ENCODE assay signal across 31 mouse cellular contexts in genomic region chr8:56054324-56054723, GRCm38 (mm10).
"Had no signal": no experiment of that assay in that cellular context is flagged by ENCODE, and none has a peak within 500 bp of the region (broad histone marks: within the 10 kb centered on the region; RNA-seq: fewer than 3 reads in every experiment).

No protein-coding gene starts in this region.

- H3K27me3 ChIP-seq: limb, embryonic 12.5 days; limb, embryonic 13.5 days; limb, embryonic 15.5 days; liver, embryonic 12.5 days; liver, embryonic 13.5 days; liver, embryonic 15.5 days; lung, embryonic 15.5 days; megakaryocyte, embryonic 14.5 days; midbrain, embryonic 12.5 days; midbrain, embryonic 13.5 days; midbrain, embryonic 15.5 days; neural tube, embryonic 12.5 days; neural tube, embryonic 13.5 days had no signal

- H3K9ac ChIP-seq: limb, embryonic 12.5 days; limb, embryonic 13.5 days; limb, embryonic 15.5 days; liver, embryonic 12.5 days; liver, embryonic 13.5 days; liver, embryonic 14.5 days; liver, embryonic 15.5 days; liver, postnatal 0 days; lung, embryonic 14.5 days; lung, embryonic 15.5 days; midbrain, embryonic 12.5 days; midbrain, embryonic 13.5 days; midbrain, embryonic 15.5 days; neural tube, embryonic 12.5 days; neural tube, embryonic 13.5 days had no signal

- H3K9me3 ChIP-seq: limb, embryonic 10.5 days; limb, embryonic 12.5 days; limb, embryonic 13.5 days; limb, embryonic 15.5 days; liver, embryonic 12.5 days; liver, embryonic 13.5 days; liver, embryonic 15.5 days; lung, embryonic 15.5 days; megakaryocyte, embryonic 14.5 days; midbrain, embryonic 10.5 days; midbrain, embryonic 12.5 days; midbrain, embryonic 13.5 days; midbrain, embryonic 15.5 days; neural tube, embryonic 12.5 days; neural tube, embryonic 13.5 days had no signal

- H3K4me3 ChIP-seq: limb, embryonic 10.5 days; limb, embryonic 12.5 days; limb, embryonic 13.5 days; limb, embryonic 15.5 days; liver, embryonic 12.5 days; liver, embryonic 13.5 days; liver, embryonic 15.5 days; lung, embryonic 15.5 days; megakaryocyte, embryonic 14.5 days; midbrain, embryonic 10.5 days; midbrain, embryonic 12.5 days; midbrain, embryonic 13.5 days; midbrain, embryonic 15.5 days; myocyte; neural tube, embryonic 12.5 days; neural tube, embryonic 13.5 days had no signal

- H3K4me2 ChIP-seq: limb, embryonic 12.5 days; limb, embryonic 13.5 days; limb, embryonic 15.5 days; liver, embryonic 11.5 days; liver, embryonic 12.5 days; liver, embryonic 13.5 days; liver, embryonic 15.5 days; lung, embryonic 14.5 days; lung, embryonic 15.5 days; midbrain, embryonic 11.5 days; midbrain, embryonic 12.5 days; midbrain, embryonic 13.5 days; midbrain, embryonic 15.5 days; neural tube, embryonic 12.5 days; neural tube, embryonic 13.5 days had no signal

- ATAC-seq: liver, embryonic 12.5 days; liver, postnatal 0 days; midbrain, embryonic 13.5 days; midbrain, embryonic 15.5 days; midbrain, embryonic 16.5 days had no signal

- H3K36me3 ChIP-seq: limb, embryonic 10.5 days; limb, embryonic 12.5 days; limb, embryonic 13.5 days; limb, embryonic 15.5 days; liver, embryonic 12.5 days; liver, embryonic 13.5 days; liver, embryonic 15.5 days; lung, embryonic 15.5 days; midbrain, embryonic 10.5 days; midbrain, embryonic 12.5 days; midbrain, embryonic 13.5 days; midbrain, embryonic 15.5 days; neural tube, embryonic 12.5 days; neural tube, embryonic 13.5 days had no signal

- H3K27ac ChIP-seq: limb, embryonic 10.5 days; limb, embryonic 12.5 days; limb, embryonic 13.5 days; limb, embryonic 15.5 days; liver, embryonic 12.5 days; liver, embryonic 13.5 days; liver, embryonic 14.5 days; liver, embryonic 15.5 days; lung, embryonic 15.5 days; macrophage; midbrain, embryonic 10.5 days; midbrain, embryonic 12.5 days; midbrain, embryonic 13.5 days; midbrain, embryonic 15.5 days; neural tube, embryonic 12.5 days; neural tube, embryonic 13.5 days had no signal

- H3K4me1 ChIP-seq: limb, embryonic 10.5 days; limb, embryonic 12.5 days; limb, embryonic 13.5 days; limb, embryonic 15.5 days; liver, embryonic 12.5 days; liver, embryonic 13.5 days; liver, embryonic 15.5 days; lung, embryonic 15.5 days; megakaryocyte, embryonic 14.5 days; midbrain, embryonic 10.5 days; midbrain, embryonic 12.5 days; midbrain, embryonic 13.5 days; midbrain, embryonic 15.5 days; neural tube, embryonic 12.5 days; neural tube, embryonic 13.5 days had no signal

- DNase-seq: left cerebral cortex, postnatal 4 days; liver; liver, embryonic 13.5 days; liver, postnatal 0 days; lung, adult 18-20 months; lung, embryonic 14.5 days; lung, postnatal 10 days; lung, postnatal 14 days; lung, postnatal 36 days; lung, postnatal 4 days; midbrain, embryonic 14.5 days had no signal
